Mouse (Mus musculus) neural tube, embryonic 11.5 days (tissue): Measurements from ENCODE around the gene Klhdc4. TPM values are rescaled to one million over a fixed set of nuclear protein-coding genes. Genes with fewer than 3 reads are reported as not detected.

Source experiments
- ATAC-seq: fragments of 200-750 bp; cut with Nextera tagmentation; 2 replicates; pipeline ENCODE4 v1.8.0; 2017; ENCODE audit warnings: moderate number of reproducible peaks, mild to moderate bottlenecking, moderate TSS enrichment, moderate library complexity; ENCODE audit not compliant: insufficient read depth, low FRiP score, low TSS enrichment
- DNase-seq: peaks from one replicate; pipeline ENCODE4 v3.0.0-alpha.2; 2015; ENCODE audit warnings: low spot score
- H3K27ac ChIP-seq: fragments of 300-500 bp; sonication (generic); 2 replicates; pipeline ENCODE4 v1.5.1; 2014; ENCODE audit warnings: low read depth, mild to moderate bottlenecking, low read length
- H3K27me3 ChIP-seq: fragments of 300-500 bp; sonication (generic); 2 replicates; pipeline ENCODE4 v1.6.1; 2014; ENCODE audit warnings: mild to moderate bottlenecking, low read length, mixed read lengths; ENCODE audit not compliant: control insufficient read depth, insufficient read depth
- H3K36me3 ChIP-seq: fragments of 300-500 bp; sonication (generic); 2 replicates; pipeline ENCODE4 v1.6.1; 2014; ENCODE audit warnings: mild to moderate bottlenecking, low read length, moderate library complexity, mixed read lengths; ENCODE audit not compliant: control insufficient read depth, insufficient read depth
- H3K4me1 ChIP-seq: fragments of 300-500 bp; sonication (generic); 2 replicates; pipeline ENCODE4 v1.6.1; 2014; ENCODE audit warnings: low read length, mixed read lengths; ENCODE audit not compliant: control insufficient read depth, insufficient read depth
- H3K4me2 ChIP-seq: fragments of 300-500 bp; sonication (generic); 2 replicates; pipeline ENCODE4 v1.6.1; 2014; ENCODE audit warnings: low read depth, mild to moderate bottlenecking, moderate library complexity
- H3K4me3 ChIP-seq: fragments of 300-500 bp; sonication (generic); 2 replicates; pipeline ENCODE4 v1.5.1; 2014; ENCODE audit warnings: low read depth, low read length
- H3K9ac ChIP-seq: fragments of 300-500 bp; sonication (generic); 2 replicates; pipeline ENCODE4 v1.6.1; 2014; ENCODE audit warnings: mild to moderate bottlenecking, low read length
- H3K9me3 ChIP-seq: fragments of 300-500 bp; sonication (generic); 2 replicates; pipeline ENCODE4 v1.6.1; 2016; ENCODE audit warnings: low read length; ENCODE audit not compliant: control insufficient read depth
- WGBS: fragments of 180-500 bp; shearing (Covaris S2); extraction: QIAGEN DNeasy Blood & Tissue Kit; methylation state at CpG from one replicate; pipeline ENCODE4 v1.1.7; 2014; 5-methylcytosine and 5-hydroxymethylcytosine counted together
- polyA plus RNA-seq: library from polyadenylated mRNA; unstranded; fragments of >200 nt; fragmentation: Nextera tagmentation; extraction: Ambion mirVana; gene quantifications from 2 replicates; pipeline ENCODE4 v1.2.1, GENCODE M21; 2014

Klhdc4 gene
- polyA plus RNA-seq, 1 experiment from 2014 or later, result 57.8 TPM

- Histone ChIP-seq H3K27ac (no peak overlapping the region), H3K4me3 (no peak overlapping the region), H3K4me2 (no peak overlapping the region), H3K9ac (no peak overlapping the region), H3K4me1 (peaks cover 6% of the 10 kb centered on the region; the same call in 1 of the 2 replicates), H3K9me3 (no peaks in the 10 kb centered on the region), H3K27me3 (no peaks in the 10 kb centered on the region), H3K36me3 (no peaks in the 10 kb centered on the region)
- 70% methylated on average over 7 of the region's 7 CpGs for WGBS
- ATAC-seq, result no peak
- DNase-seq, result no peak
Measured at GRCm38 (mm10) chr8:121852464-121852863, 23.1 kb upstream of the Klhdc4 start.

GRCm38 (mm10) chr8:121851716-121852115, 22.3 kb upstream of the Klhdc4 start:
- no peak overlapping the region for H3K4me2 ChIP-seq
- DNase-seq (no peak), ATAC-seq (no peak)
- no peaks in the 10 kb centered on the region for H3K36me3 ChIP-seq
- H3K9ac ChIP-seq, result peak overlapping the region; percentile 23; the same call in 1 of the 2 replicates
- H3K4me1 ChIP-seq, result peaks cover 6% of the 10 kb centered on the region; the same call in 1 of the 2 replicates
- no peaks in the 10 kb centered on the region for H3K27me3 ChIP-seq
- no peak overlapping the region for H3K27ac ChIP-seq
- 53% methylated on average over 7 of the region's 7 CpGs for WGBS
- H3K4me3 ChIP-seq, result no peak overlapping the region
- no peaks in the 10 kb centered on the region for H3K9me3 ChIP-seq

GRCm38 (mm10) chr8:121850821-121851470, 21.6 kb upstream of the Klhdc4 start:
- H3K9me3 ChIP-seq, result no peaks in the 10 kb centered on the region
- DNase-seq (peak; percentile 98), ATAC-seq (peak; percentile 80)
- WGBS, result 7% methylated on average over 24 of the region's 24 CpGs
- H3K27ac ChIP-seq, result no peak overlapping the region
- H3K4me1 ChIP-seq, result peaks cover 6% of the 10 kb centered on the region; the same call in 1 of the 2 replicates
- no peaks in the 10 kb centered on the region for H3K27me3 ChIP-seq
- 0 out of 2 replicates have a peak overlapping the region, but pooled peaks have one; percentile 4 for H3K4me3 ChIP-seq
- no peaks in the 10 kb centered on the region for H3K36me3 ChIP-seq
- peak overlapping the region; percentile 29 for H3K4me2 ChIP-seq
- peak overlapping the region; percentile 23 for H3K9ac ChIP-seq

- H3K36me3 ChIP-seq, result 0 out of 2 replicates have a peak, but pooled peaks cover under 1% of the 10 kb centered on the region
- no peaks in the 10 kb centered on the region for H3K27me3 ChIP-seq
- H3K9ac ChIP-seq, result no peak overlapping the region
- H3K27ac ChIP-seq, result no peak overlapping the region
- no peak for DNase-seq
- 0 out of 2 replicates have a peak, but pooled peaks have one; percentile 14 for ATAC-seq
- H3K9me3 ChIP-seq, result no peaks in the 10 kb centered on the region
- 0 out of 2 replicates have a peak overlapping the region, but pooled peaks have one; percentile 4 for H3K4me3 ChIP-seq
- peaks cover 6% of the 10 kb centered on the region; the same call in 1 of the 2 replicates for H3K4me1 ChIP-seq
- 45% methylated on average over 12 of the region's 12 CpGs for WGBS
- H3K4me2 ChIP-seq, result peak overlapping the region; percentile 29
Measured at GRCm38 (mm10) chr8:121850436-121850820, 21.1 kb upstream of the Klhdc4 start.

- H3K4me1 ChIP-seq, result peaks cover 6% of the 10 kb centered on the region; the same call in 1 of the 2 replicates
- peak; percentile 80 for DNase-seq
- H3K9me3 ChIP-seq, result no peaks in the 10 kb centered on the region
- H3K27ac ChIP-seq, result no peak overlapping the region
- ATAC-seq, result no peak
- 0 out of 2 replicates have a peak, but pooled peaks cover 2% of the 10 kb centered on the region for H3K36me3 ChIP-seq
- H3K4me2 ChIP-seq, result no peak overlapping the region
- H3K27me3 ChIP-seq, result no peaks in the 10 kb centered on the region
- WGBS, result 17% methylated on average over 6 of the region's 6 CpGs
- no peak overlapping the region for H3K4me3 ChIP-seq
- no peak overlapping the region for H3K9ac ChIP-seq
Measured at GRCm38 (mm10) chr8:121850018-121850417, 20.6 kb upstream of the Klhdc4 start.

- peaks cover 6% of the 10 kb centered on the region; the same call in 1 of the 2 replicates for H3K4me1 ChIP-seq
- H3K9me3 ChIP-seq, result no peaks in the 10 kb centered on the region
- DNase-seq (no peak), ATAC-seq (no peak)
- 0 out of 2 replicates have a peak, but pooled peaks cover 2% of the 10 kb centered on the region for H3K36me3 ChIP-seq
- no peaks in the 10 kb centered on the region for H3K27me3 ChIP-seq
- 76% methylated on average over 9 of the region's 9 CpGs for WGBS
- no peak overlapping the region for H3K9ac ChIP-seq
- no peak overlapping the region for H3K4me2 ChIP-seq
- no peak overlapping the region for H3K4me3 ChIP-seq
- no peak overlapping the region for H3K27ac ChIP-seq
Measured at GRCm38 (mm10) chr8:121849303-121849702, 19.9 kb upstream of the Klhdc4 start.

GRCm38 (mm10) chr8:121848495-121848894, 19.1 kb upstream of the Klhdc4 start:
- H3K9ac ChIP-seq, result no peak overlapping the region; the same call in 1 of the 2 replicates
- WGBS, result 61% methylated on average over 10 of the region's 10 CpGs
- H3K27me3 ChIP-seq, result no peaks in the 10 kb centered on the region
- DNase-seq (no peak), ATAC-seq (no peak)
- no peak overlapping the region for H3K4me3 ChIP-seq
- H3K4me2 ChIP-seq, result no peak overlapping the region
- no peaks in the 10 kb centered on the region for H3K9me3 ChIP-seq
- H3K36me3 ChIP-seq, result 0 out of 2 replicates have a peak, but pooled peaks cover 2% of the 10 kb centered on the region
- peaks cover 6% of the 10 kb centered on the region; the same call in 1 of the 2 replicates for H3K4me1 ChIP-seq
- H3K27ac ChIP-seq, result no peak overlapping the region

- 59% methylated on average over 6 of the region's 6 CpGs for WGBS
- Histone ChIP-seq H3K4me3 (no peak overlapping the region), H3K4me2 (no peak overlapping the region), H3K9me3 (no peaks in the 10 kb centered on the region), H3K27ac (no peak overlapping the region), H3K9ac (peak overlapping the region; percentile 39; the same call in 1 of the 2 replicates), H3K27me3 (no peaks in the 10 kb centered on the region), H3K36me3 (0 out of 2 replicates have a peak, but pooled peaks cover 2% of the 10 kb centered on the region), H3K4me1 (peaks cover 6% of the 10 kb centered on the region; the same call in 1 of the 2 replicates)
- no peak for DNase-seq
- no peak for ATAC-seq
Measured at GRCm38 (mm10) chr8:121847987-121848386, 18.6 kb upstream of the Klhdc4 start.
